Mouse (Mus musculus): Measurements from ENCODE around the gene Krt7. TPM values are rescaled to one million over a fixed set of nuclear protein-coding genes. Genes with fewer than 3 reads are reported as not detected.
A peak's percentile ranks its signal among the peaks of the same experiment; 100 is the strongest.

The Krt7 gene
- polyA plus RNA-seq (2016; fragmentation: Nextera tagmentation; extraction: Ambion mirVana): 21.2 and 24.3 TPM in 2 replicates

GRCm38 (mm10) chr15:101410775-101411174 lies at the start of gene Krt7:
Gene Krt7, plus strand, starts transcription at chr15:101411043.
- H3K9ac ChIP-seq (replicated peaks): no peak within 1 kb of the TSS
- peak within 1 kb of the TSS; percentile 22; the same call in 1 of the 2 replicates for H3K4me3 ChIP-seq (replicated peaks)
- WGBS: 29% methylated on average over 2 of the region's 2 CpGs
- no peaks in the 10 kb centered on the region for H3K36me3 ChIP-seq
- H3K9me3 ChIP-seq: no peaks in the 10 kb centered on the region
- peaks cover 51% of the 10 kb centered on the region for H3K27me3 ChIP-seq
- peaks cover 30% of the 10 kb centered on the region for H3K4me1 ChIP-seq (replicated peaks)
- ATAC-seq (ENCODE audit: insufficient number of reproducible peaks, insufficient read depth, low FRiP score, low TSS enrichment, low read depth): no peak; the same call in 1 of the 2 replicates
- peak within 1 kb of the TSS; percentile 32 for H3K4me2 ChIP-seq
- H3K27ac ChIP-seq: peak within 1 kb of the TSS; percentile 45; the same call in 1 of the 2 replicates

GRCm38 (mm10) chr15:101362393-101363010 lies 48.3 kb upstream of the Krt7 start:
- H3K4me3 ChIP-seq (replicated peaks): no peak overlapping the region
- no peak for ATAC-seq (ENCODE audit: insufficient number of reproducible peaks, insufficient read depth, low FRiP score, low TSS enrichment, low read depth)
- H3K27me3 ChIP-seq: no peaks in the 10 kb centered on the region; the same call in 1 of the 2 replicates
- H3K4me2 ChIP-seq: no peak overlapping the region
- no peak overlapping the region for H3K27ac ChIP-seq
- H3K4me1 ChIP-seq (replicated peaks): peaks cover 3% of the 10 kb centered on the region; the same call in 1 of the 2 replicates
- H3K9ac ChIP-seq (replicated peaks): no peak overlapping the region
- no peaks in the 10 kb centered on the region for H3K9me3 ChIP-seq
- H3K36me3 ChIP-seq: no peaks in the 10 kb centered on the region
- 54% methylated on average over 4 of the region's 4 CpGs for WGBS

GRCm38 (mm10) chr15:101363933-101364332 lies 46.9 kb upstream of the Krt7 start:
- WGBS: 64% methylated on average over 6 of the region's 6 CpGs
- H3K4me3 ChIP-seq (replicated peaks): no peak overlapping the region
- ATAC-seq (ENCODE audit: insufficient number of reproducible peaks, insufficient read depth, low FRiP score, low TSS enrichment, low read depth): no peak
- no peak overlapping the region for H3K9ac ChIP-seq (replicated peaks)
- no peak overlapping the region for H3K27ac ChIP-seq
- H3K36me3 ChIP-seq: no peaks in the 10 kb centered on the region
- H3K4me1 ChIP-seq (replicated peaks): peaks cover 3% of the 10 kb centered on the region; the same call in 1 of the 2 replicates
- no peaks in the 10 kb centered on the region; the same call in 1 of the 2 replicates for H3K27me3 ChIP-seq
- H3K9me3 ChIP-seq: no peaks in the 10 kb centered on the region
- no peak overlapping the region for H3K4me2 ChIP-seq

GRCm38 (mm10) chr15:101364425-101364824 lies 46.4 kb upstream of the Krt7 start:
- H3K4me2 ChIP-seq: no peak overlapping the region
- WGBS: 61% methylated on average over 6 of the region's 6 CpGs
- ATAC-seq (ENCODE audit: insufficient number of reproducible peaks, insufficient read depth, low FRiP score, low TSS enrichment, low read depth): no peak
- H3K27me3 ChIP-seq: peaks cover 3% of the 10 kb centered on the region; the same call in 1 of the 2 replicates
- H3K36me3 ChIP-seq: no peaks in the 10 kb centered on the region
- no peak overlapping the region for H3K9ac ChIP-seq (replicated peaks)
- H3K27ac ChIP-seq: no peak overlapping the region
- H3K4me3 ChIP-seq (replicated peaks): no peak overlapping the region
- peaks cover 4% of the 10 kb centered on the region; the same call in 1 of the 2 replicates for H3K4me1 ChIP-seq (replicated peaks)
- no peaks in the 10 kb centered on the region for H3K9me3 ChIP-seq

GRCm38 (mm10) chr15:101364891-101365671 lies 45.8 kb upstream of the Krt7 start:
- Histone ChIP-seq H3K27ac (no peak overlapping the region), H3K9ac (replicated peaks) (no peak overlapping the region), H3K9me3 (no peaks in the 10 kb centered on the region), H3K4me1 (replicated peaks) (peaks cover 10% of the 10 kb centered on the region; the same call in 1 of the 2 replicates), H3K27me3 (peaks cover 7% of the 10 kb centered on the region; the same call in 1 of the 2 replicates), H3K4me3 (replicated peaks) (no peak overlapping the region), H3K36me3 (no peaks in the 10 kb centered on the region), H3K4me2 (no peak overlapping the region)
- no peak for ATAC-seq (ENCODE audit: insufficient number of reproducible peaks, insufficient read depth, low FRiP score, low TSS enrichment, low read depth)
- 58% methylated on average over 7 of the region's 7 CpGs for WGBS

- H3K4me1 ChIP-seq (replicated peaks): peaks cover 10% of the 10 kb centered on the region; the same call in 1 of the 2 replicates
- no peaks in the 10 kb centered on the region for H3K9me3 ChIP-seq
- ATAC-seq (ENCODE audit: insufficient number of reproducible peaks, insufficient read depth, low FRiP score, low TSS enrichment, low read depth): no peak
- H3K4me3 ChIP-seq (replicated peaks): no peak overlapping the region
- no peak overlapping the region for H3K4me2 ChIP-seq
- H3K36me3 ChIP-seq: no peaks in the 10 kb centered on the region
- no peak overlapping the region for H3K27ac ChIP-seq
- WGBS: 66% methylated on average over 4 of the region's 4 CpGs
- H3K9ac ChIP-seq (replicated peaks): no peak overlapping the region
- peaks cover 7% of the 10 kb centered on the region; the same call in 1 of the 2 replicates for H3K27me3 ChIP-seq
Measured at GRCm38 (mm10) chr15:101365721-101366120, 45.1 kb upstream of the Krt7 start.

GRCm38 (mm10) chr15:101366482-101366881 lies 44.4 kb upstream of the Krt7 start:
- WGBS: 50% methylated on average over 3 of the region's 3 CpGs
- ATAC-seq (ENCODE audit: insufficient number of reproducible peaks, insufficient read depth, low FRiP score, low TSS enrichment, low read depth): no peak

GRCm38 (mm10) chr15:101366926-101367325 lies 43.9 kb upstream of the Krt7 start:
- H3K9ac ChIP-seq (replicated peaks): no peak overlapping the region
- no peak for ATAC-seq (ENCODE audit: insufficient number of reproducible peaks, insufficient read depth, low FRiP score, low TSS enrichment, low read depth)

More at GRCm38 (mm10) chr15:101366482-101366881, 44.4 kb upstream of the Krt7 start:
- Histone ChIP-seq H3K4me1 (replicated peaks) (peaks cover 10% of the 10 kb centered on the region; the same call in 1 of the 2 replicates), H3K27me3 (peaks cover 7% of the 10 kb centered on the region; the same call in 1 of the 2 replicates), H3K9ac (replicated peaks) (no peak overlapping the region), H3K4me3 (replicated peaks) (no peak overlapping the region), H3K27ac (no peak overlapping the region), H3K4me2 (no peak overlapping the region), H3K9me3 (no peaks in the 10 kb centered on the region), H3K36me3 (no peaks in the 10 kb centered on the region)

GRCm38 (mm10) chr15:101367497-101367896 lies 43.3 kb upstream of the Krt7 start:
- no peak overlapping the region for H3K4me3 ChIP-seq (replicated peaks)
- H3K9ac ChIP-seq (replicated peaks): no peak overlapping the region

More at GRCm38 (mm10) chr15:101366926-101367325, 43.9 kb upstream of the Krt7 start:
- H3K36me3 ChIP-seq: no peaks in the 10 kb centered on the region
- H3K9me3 ChIP-seq: no peaks in the 10 kb centered on the region
- no peak overlapping the region for H3K4me2 ChIP-seq
- 66% methylated on average over 2 of the region's 2 CpGs for WGBS
- H3K4me1 ChIP-seq (replicated peaks): peaks cover 10% of the 10 kb centered on the region; the same call in 1 of the 2 replicates
- peaks cover 7% of the 10 kb centered on the region; the same call in 1 of the 2 replicates for H3K27me3 ChIP-seq
- H3K27ac ChIP-seq: no peak overlapping the region
- no peak overlapping the region for H3K4me3 ChIP-seq (replicated peaks)

GRCm38 (mm10) chr15:101368015-101368414 lies 42.8 kb upstream of the Krt7 start:
- 82% methylated on average over 6 of the region's 6 CpGs for WGBS
- peaks cover 7% of the 10 kb centered on the region; the same call in 1 of the 2 replicates for H3K27me3 ChIP-seq
- H3K4me2 ChIP-seq: no peak overlapping the region
- no peak overlapping the region for H3K27ac ChIP-seq
- H3K4me3 ChIP-seq (replicated peaks): no peak overlapping the region
- H3K4me1 ChIP-seq (replicated peaks): peaks cover 10% of the 10 kb centered on the region; the same call in 1 of the 2 replicates
- H3K9me3 ChIP-seq: no peaks in the 10 kb centered on the region
- H3K9ac ChIP-seq (replicated peaks): no peak overlapping the region
- no peaks in the 10 kb centered on the region for H3K36me3 ChIP-seq
- ATAC-seq (ENCODE audit: insufficient number of reproducible peaks, insufficient read depth, low FRiP score, low TSS enrichment, low read depth): no peak

More at GRCm38 (mm10) chr15:101367497-101367896, 43.3 kb upstream of the Krt7 start:
- Histone ChIP-seq H3K4me1 (replicated peaks) (peaks cover 10% of the 10 kb centered on the region; the same call in 1 of the 2 replicates), H3K4me2 (no peak overlapping the region), H3K27ac (no peak overlapping the region), H3K36me3 (no peaks in the 10 kb centered on the region), H3K9me3 (no peaks in the 10 kb centered on the region), H3K27me3 (peaks cover 7% of the 10 kb centered on the region; the same call in 1 of the 2 replicates)
- ATAC-seq (ENCODE audit: insufficient number of reproducible peaks, insufficient read depth, low FRiP score, low TSS enrichment, low read depth): no peak
- 77% methylated on average over 8 of the region's 8 CpGs for WGBS

Data from limb, embryonic 12.5 days (tissue).